Mouse (Mus musculus): ENCODE measurements around the gene Adora3. TPM values are rescaled to one million over a fixed set of nuclear protein-coding genes. Genes with fewer than 3 reads are reported as not detected.

Adora3 gene
- polyA plus RNA-seq, 1 experiment from 2014 or later = 0.27 TPM

GRCm38 (mm10) chr3:105877252-105877803, 6.7 kb downstream of the Adora3 start:
- H3K4me1 ChIP-seq = no peaks in the 10 kb centered on the region
- no peaks in the 10 kb centered on the region for H3K9me3 ChIP-seq (replicated peaks)
- H3K4me3 ChIP-seq (replicated peaks) = no peak overlapping the region
- H3K36me3 ChIP-seq = no peaks in the 10 kb centered on the region
- 89% methylated on average over 6 of the region's 6 CpGs for WGBS
- no peak overlapping the region for H3K27ac ChIP-seq (replicated peaks)
- no peak overlapping the region for H3K4me2 ChIP-seq
- no peak overlapping the region for H3K9ac ChIP-seq (replicated peaks)
- H3K27me3 ChIP-seq (replicated peaks) = no peaks in the 10 kb centered on the region
- ATAC-seq (ENCODE audit: low FRiP score) = no peak

GRCm38 (mm10) chr3:105877919-105878318, 7.3 kb downstream of the Adora3 start:
- Histone ChIP-seq H3K9me3 (replicated peaks) (no peaks in the 10 kb centered on the region), H3K4me1 (no peaks in the 10 kb centered on the region)
- ATAC-seq (ENCODE audit: low FRiP score) = no peak

GRCm38 (mm10) chr3:105878751-105879150, 8.1 kb downstream of the Adora3 start:
- H3K4me2 ChIP-seq = no peak overlapping the region
- no peaks in the 10 kb centered on the region for H3K36me3 ChIP-seq
- no peaks in the 10 kb centered on the region for H3K27me3 ChIP-seq (replicated peaks)
- WGBS = 91% methylated on average over 8 of the region's 8 CpGs
- no peak overlapping the region for H3K4me3 ChIP-seq (replicated peaks)
- no peak overlapping the region for H3K9ac ChIP-seq (replicated peaks)
- no peak overlapping the region for H3K27ac ChIP-seq (replicated peaks)
- no peaks in the 10 kb centered on the region for H3K4me1 ChIP-seq
- no peaks in the 10 kb centered on the region for H3K9me3 ChIP-seq (replicated peaks)
- no peak for ATAC-seq (ENCODE audit: low FRiP score)

More at GRCm38 (mm10) chr3:105877919-105878318, 7.3 kb downstream of the Adora3 start:
- no peaks in the 10 kb centered on the region for H3K27me3 ChIP-seq (replicated peaks)
- no peaks in the 10 kb centered on the region for H3K36me3 ChIP-seq
- WGBS = 84% methylated on average over 2 of the region's 2 CpGs
- H3K4me3 ChIP-seq (replicated peaks) = no peak overlapping the region
- H3K4me2 ChIP-seq = no peak overlapping the region
- no peak overlapping the region for H3K27ac ChIP-seq (replicated peaks)
- H3K9ac ChIP-seq (replicated peaks) = no peak overlapping the region

GRCm38 (mm10) chr3:105880419-105880818, 9.8 kb downstream of the Adora3 start:
- ATAC-seq (ENCODE audit: low FRiP score) = no peak
- Histone ChIP-seq H3K4me2 (no peak overlapping the region), H3K36me3 (no peaks in the 10 kb centered on the region), H3K9ac (replicated peaks) (no peak overlapping the region), H3K9me3 (replicated peaks) (no peaks in the 10 kb centered on the region), H3K4me3 (replicated peaks) (no peak overlapping the region), H3K27ac (replicated peaks) (no peak overlapping the region), H3K27me3 (replicated peaks) (no peaks in the 10 kb centered on the region), H3K4me1 (no peaks in the 10 kb centered on the region)
- 87% methylated on average over 3 of the region's 3 CpGs for WGBS

- Histone ChIP-seq H3K9me3 (replicated peaks) (no peaks in the 10 kb centered on the region), H3K4me2 (no peak overlapping the region), H3K27me3 (replicated peaks) (no peaks in the 10 kb centered on the region), H3K4me3 (replicated peaks) (no peak overlapping the region), H3K9ac (replicated peaks) (no peak overlapping the region), H3K27ac (replicated peaks) (no peak overlapping the region), H3K4me1 (no peaks in the 10 kb centered on the region), H3K36me3 (no peaks in the 10 kb centered on the region)
- no peak for ATAC-seq (ENCODE audit: low FRiP score)
- WGBS = 92% methylated on average over 7 of the region's 7 CpGs
Measured at GRCm38 (mm10) chr3:105882105-105882504, 11.4 kb downstream of the Adora3 start.

GRCm38 (mm10) chr3:105883111-105883510, 12.5 kb downstream of the Adora3 start:
- ATAC-seq (ENCODE audit: low FRiP score) = no peak
- Histone ChIP-seq H3K27me3 (replicated peaks) (no peaks in the 10 kb centered on the region), H3K9me3 (replicated peaks) (no peaks in the 10 kb centered on the region)

GRCm38 (mm10) chr3:105888961-105889360, 18.3 kb downstream of the Adora3 start:
- no peaks in the 10 kb centered on the region for H3K27me3 ChIP-seq (replicated peaks)
- H3K4me1 ChIP-seq = no peaks in the 10 kb centered on the region
- H3K9ac ChIP-seq (replicated peaks) = no peak overlapping the region
- H3K4me2 ChIP-seq = no peak overlapping the region
- WGBS = 87% methylated on average over 3 of the region's 3 CpGs
- H3K27ac ChIP-seq (replicated peaks) = no peak overlapping the region
- no peaks in the 10 kb centered on the region for H3K36me3 ChIP-seq
- H3K9me3 ChIP-seq (replicated peaks) = no peaks in the 10 kb centered on the region
- no peak for ATAC-seq (ENCODE audit: low FRiP score)
- no peak overlapping the region for H3K4me3 ChIP-seq (replicated peaks)

More at GRCm38 (mm10) chr3:105883111-105883510, 12.5 kb downstream of the Adora3 start:
- H3K9ac ChIP-seq (replicated peaks) = no peak overlapping the region
- no peak overlapping the region for H3K27ac ChIP-seq (replicated peaks)
- H3K4me2 ChIP-seq = no peak overlapping the region
- WGBS = 95% methylated on average over 2 of the region's 2 CpGs
- no peaks in the 10 kb centered on the region for H3K36me3 ChIP-seq
- no peak overlapping the region for H3K4me3 ChIP-seq (replicated peaks)
- no peaks in the 10 kb centered on the region for H3K4me1 ChIP-seq

- H3K4me1 ChIP-seq = no peaks in the 10 kb centered on the region
- H3K27ac ChIP-seq (replicated peaks) = no peak overlapping the region
- 79% methylated on average over 4 of the region's 4 CpGs for WGBS
- no peak overlapping the region for H3K9ac ChIP-seq (replicated peaks)
- ATAC-seq (ENCODE audit: low FRiP score) = no peak
- H3K4me3 ChIP-seq (replicated peaks) = no peak overlapping the region
- no peaks in the 10 kb centered on the region for H3K27me3 ChIP-seq (replicated peaks)
- no peak overlapping the region for H3K4me2 ChIP-seq
- no peaks in the 10 kb centered on the region for H3K36me3 ChIP-seq
- no peaks in the 10 kb centered on the region for H3K9me3 ChIP-seq (replicated peaks)
Measured at GRCm38 (mm10) chr3:105890220-105890619, 19.6 kb downstream of the Adora3 start.

GRCm38 (mm10) chr3:105891141-105891540, 20.5 kb downstream of the Adora3 start:
- Histone ChIP-seq H3K4me2 (no peak overlapping the region), H3K27me3 (replicated peaks) (no peaks in the 10 kb centered on the region), H3K27ac (replicated peaks) (no peak overlapping the region), H3K4me3 (replicated peaks) (no peak overlapping the region), H3K36me3 (no peaks in the 10 kb centered on the region), H3K4me1 (no peaks in the 10 kb centered on the region), H3K9ac (replicated peaks) (no peak overlapping the region), H3K9me3 (replicated peaks) (no peaks in the 10 kb centered on the region)
- ATAC-seq (ENCODE audit: low FRiP score) = no peak
- WGBS = 79% methylated on average over 3 of the region's 3 CpGs

- Histone ChIP-seq H3K9ac (replicated peaks) (no peak overlapping the region), H3K27me3 (replicated peaks) (no peaks in the 10 kb centered on the region), H3K36me3 (no peaks in the 10 kb centered on the region), H3K4me1 (no peaks in the 10 kb centered on the region), H3K4me3 (replicated peaks) (no peak overlapping the region), H3K27ac (replicated peaks) (no peak overlapping the region), H3K9me3 (replicated peaks) (no peaks in the 10 kb centered on the region), H3K4me2 (no peak overlapping the region)
- ATAC-seq (ENCODE audit: low FRiP score) = no peak
- WGBS = 84% methylated on average over 10 of the region's 10 CpGs
Measured at GRCm38 (mm10) chr3:105891760-105892571, 21.3 kb downstream of the Adora3 start.

- no peak overlapping the region for H3K27ac ChIP-seq (replicated peaks)
- H3K9ac ChIP-seq (replicated peaks) = no peak overlapping the region
- no peak overlapping the region for H3K4me2 ChIP-seq
- H3K9me3 ChIP-seq (replicated peaks) = no peaks in the 10 kb centered on the region
- H3K4me3 ChIP-seq (replicated peaks) = no peak overlapping the region
- WGBS = 86% methylated on average over 19 of the region's 19 CpGs
- H3K4me1 ChIP-seq = no peaks in the 10 kb centered on the region
- no peak for ATAC-seq (ENCODE audit: low FRiP score)
- no peaks in the 10 kb centered on the region for H3K36me3 ChIP-seq
- H3K27me3 ChIP-seq (replicated peaks) = no peaks in the 10 kb centered on the region
Measured at GRCm38 (mm10) chr3:105892572-105893495, 22.2 kb downstream of the Adora3 start.

All from neural tube, embryonic 15.5 days (tissue).